Mouse (Mus musculus) lung, embryonic 14.5 days (tissue): ENCODE data around the gene H2-DMa. TPM values are rescaled to one million over a fixed set of nuclear protein-coding genes. Genes with fewer than 3 reads are reported as not detected.

Experiments used
- ATAC-seq: fragments of 200-750 bp; cut with Nextera tagmentation; 2 replicates; pipeline ENCODE4 v1.8.0; 2017; ENCODE audit warnings: mild to moderate bottlenecking, moderate TSS enrichment, moderate library complexity; ENCODE audit not compliant: insufficient read depth
- DNase-seq: peaks from one replicate; pipeline ENCODE4 v3.0.0-alpha.2; 2015
- H3K27ac ChIP-seq: fragments of 300-500 bp; sonication (generic); 2 replicates; pipeline ENCODE4 v1.5.1; 2014; ENCODE audit warnings: low read depth, mild to moderate bottlenecking, moderate library complexity
- H3K27me3 ChIP-seq: fragments of 300-500 bp; sonication (generic); 2 replicates; pipeline ENCODE4 v1.6.1; 2014; ENCODE audit warnings: low read length, control low read depth; ENCODE audit not compliant: insufficient read depth
- H3K36me3 ChIP-seq: fragments of 300-500 bp; sonication (generic); 2 replicates; pipeline ENCODE4 v1.6.1; 2014; ENCODE audit warnings: control low read depth; ENCODE audit not compliant: insufficient read depth
- H3K4me1 ChIP-seq: fragments of 300-500 bp; sonication (generic); 2 replicates; pipeline ENCODE4 v1.6.1; 2014; ENCODE audit warnings: antibody characterized with exemption, control low read depth; ENCODE audit not compliant: insufficient read depth
- H3K4me2 ChIP-seq: fragments of 300-500 bp; sonication (generic); 2 replicates; pipeline ENCODE4 v1.6.1; 2014; ENCODE audit warnings: mild to moderate bottlenecking
- H3K4me3 ChIP-seq: fragments of 300-500 bp; sonication (generic); 2 replicates; pipeline ENCODE4 v1.5.1; 2014; ENCODE audit warnings: low read depth, low read length
- H3K9ac ChIP-seq: fragments of 300-500 bp; sonication (generic); 2 replicates; pipeline ENCODE4 v1.6.1; 2014
- H3K9me3 ChIP-seq: fragments of 300-500 bp; sonication (generic); 2 replicates; pipeline ENCODE4 v1.6.1; 2016; ENCODE audit warnings: low read depth, low read length, control low read depth
- CTCF ChIP-seq: IDR thresholded peaks from 2 replicates; pipeline ENCODE4 v1.5.1; 2016; ENCODE audit warnings: antibody characterized with exemption, low read depth
- WGBS: fragments of 180-500 bp; shearing (Covaris S2); extraction: QIAGEN DNeasy Blood & Tissue Kit; methylation state at CpG from one replicate; pipeline ENCODE4 v1.1.7; 2014; 5-methylcytosine and 5-hydroxymethylcytosine counted together
- polyA plus RNA-seq: library from polyadenylated mRNA; unstranded; fragments of >200 nt; fragmentation: Nextera tagmentation; extraction: Ambion mirVana; gene quantifications from 2 replicates; pipeline ENCODE4 v1.2.1, GENCODE M21; 2014

Gene H2-DMa
- polyA plus RNA-seq, 1 experiment from 2014 or later = 9.8 TPM

- WGBS = 65% methylated on average over 3 of the region's 3 CpGs
- no peak for TF ChIP-seq CTCF
- Histone ChIP-seq H3K4me2 (no peak overlapping the region), H3K9me3 (no peaks in the 10 kb centered on the region), H3K4me3 (no peak overlapping the region), H3K4me1 (no peaks in the 10 kb centered on the region), H3K27ac (no peak overlapping the region), H3K36me3 (no peaks in the 10 kb centered on the region), H3K9ac (no peak overlapping the region), H3K27me3 (no peaks in the 10 kb centered on the region)
- no peak for DNase-seq
- no peak for ATAC-seq
Observed at GRCm38 (mm10) chr17:34096497-34097010, 22.8 kb upstream of the H2-DMa start.

- Histone ChIP-seq H3K9me3 (no peaks in the 10 kb centered on the region), H3K4me1 (no peaks in the 10 kb centered on the region), H3K27ac (no peak overlapping the region), H3K9ac (no peak overlapping the region), H3K4me3 (no peak overlapping the region), H3K36me3 (no peaks in the 10 kb centered on the region), H3K4me2 (no peak overlapping the region), H3K27me3 (no peaks in the 10 kb centered on the region)
- DNase-seq (no peak), ATAC-seq (no peak)
- TF ChIP-seq CTCF = no peak
- WGBS = 61% methylated on average over 5 of the region's 5 CpGs
Observed at GRCm38 (mm10) chr17:34097272-34097671, 22.1 kb upstream of the H2-DMa start.

GRCm38 (mm10) chr17:34098709-34099479 is 20.4 kb upstream of the H2-DMa start:
- ATAC-seq (no peak), DNase-seq (no peak)
- 33% methylated on average over 10 of the region's 10 CpGs for WGBS
- H3K9ac ChIP-seq = no peak overlapping the region
- no peak overlapping the region for H3K27ac ChIP-seq
- H3K9me3 ChIP-seq = no peaks in the 10 kb centered on the region
- no peaks in the 10 kb centered on the region for H3K4me1 ChIP-seq
- H3K27me3 ChIP-seq = no peaks in the 10 kb centered on the region
- TF ChIP-seq CTCF = no peak
- H3K36me3 ChIP-seq = no peaks in the 10 kb centered on the region
- H3K4me3 ChIP-seq = no peak overlapping the region
- H3K4me2 ChIP-seq = no peak overlapping the region

GRCm38 (mm10) chr17:34099531-34099930 is 19.8 kb upstream of the H2-DMa start:
- Histone ChIP-seq H3K36me3 (no peaks in the 10 kb centered on the region), H3K4me2 (no peak overlapping the region), H3K4me1 (no peaks in the 10 kb centered on the region), H3K4me3 (no peak overlapping the region), H3K9me3 (no peaks in the 10 kb centered on the region), H3K27ac (no peak overlapping the region), H3K27me3 (no peaks in the 10 kb centered on the region), H3K9ac (no peak overlapping the region)
- no peak for TF ChIP-seq CTCF
- ATAC-seq (no peak), DNase-seq (peak; percentile 63)
- 41% methylated on average over 5 of the region's 5 CpGs for WGBS

- ATAC-seq = peak; percentile 11; the same call in 1 of the 2 replicates
- H3K9me3 ChIP-seq = no peaks in the 10 kb centered on the region
- H3K4me2 ChIP-seq = no peak overlapping the region
Observed at GRCm38 (mm10) chr17:34101185-34101584, 18.2 kb upstream of the H2-DMa start.

GRCm38 (mm10) chr17:34101604-34102032 is 17.7 kb upstream of the H2-DMa start:
- H3K9ac ChIP-seq = no peak overlapping the region
- peak; percentile 82; the same call in 1 of the 2 replicates for ATAC-seq
- 7% methylated on average over 12 of the region's 12 CpGs for WGBS
- no peaks in the 10 kb centered on the region for H3K4me1 ChIP-seq
- peak; percentile 89 for TF ChIP-seq CTCF
- H3K9me3 ChIP-seq = no peaks in the 10 kb centered on the region
- peak; percentile 98 for DNase-seq
- peak overlapping the region; percentile 7; the same call in 1 of the 2 replicates for H3K4me2 ChIP-seq
- H3K4me3 ChIP-seq = no peak overlapping the region
- no peaks in the 10 kb centered on the region for H3K27me3 ChIP-seq
- no peak overlapping the region for H3K27ac ChIP-seq
- H3K36me3 ChIP-seq = no peaks in the 10 kb centered on the region

More at GRCm38 (mm10) chr17:34101185-34101584, 18.2 kb upstream of the H2-DMa start:
- 29% methylated on average over 5 of the region's 5 CpGs for WGBS
- Histone ChIP-seq H3K36me3 (no peaks in the 10 kb centered on the region), H3K27me3 (no peaks in the 10 kb centered on the region), H3K4me3 (no peak overlapping the region), H3K27ac (no peak overlapping the region), H3K4me1 (no peaks in the 10 kb centered on the region), H3K9ac (no peak overlapping the region)
- DNase-seq = no peak
- no peak for TF ChIP-seq CTCF

GRCm38 (mm10) chr17:34102831-34103230 is 16.5 kb upstream of the H2-DMa start:
- DNase-seq = no peak
- 59% methylated on average over 6 of the region's 6 CpGs for WGBS

More at GRCm38 (mm10) chr17:34102831-34103230, 16.5 kb upstream of the H2-DMa start:
- H3K4me2 ChIP-seq = no peak overlapping the region
- no peak overlapping the region for H3K27ac ChIP-seq
- H3K4me3 ChIP-seq = no peak overlapping the region
- H3K4me1 ChIP-seq = no peaks in the 10 kb centered on the region
- ATAC-seq = no peak
- no peaks in the 10 kb centered on the region for H3K9me3 ChIP-seq
- H3K27me3 ChIP-seq = no peaks in the 10 kb centered on the region
- TF ChIP-seq CTCF = no peak
- no peaks in the 10 kb centered on the region for H3K36me3 ChIP-seq
- H3K9ac ChIP-seq = no peak overlapping the region
